Mouse (Mus musculus) forebrain, embryonic 14.5 days (tissue): ENCODE results near the gene Gcc2. TPM values are rescaled to one million over a fixed set of nuclear protein-coding genes. Genes with fewer than 3 reads are reported as not detected.
"Not testable (repeated sequence)": the region's sequence is repeated elsewhere in the genome, so short reads cannot be mapped to it uniquely, and the experiment has no call there.

Experiments used
- ATAC-seq: fragments of 200-750 bp; cut with Nextera tagmentation; 2 replicates; pipeline ENCODE4 v1.8.0; 2017; ENCODE audit warnings: mild to moderate bottlenecking, moderate library complexity
- DNase-seq: peaks from one replicate; pipeline ENCODE4 v3.0.0-alpha.2; 2015; ENCODE audit warnings: low spot score
- H3K27ac ChIP-seq: fragments of 300-500 bp; sonication (generic); 2 replicates; pipeline ENCODE4 v1.5.1; 2014; ENCODE audit warnings: low read depth, mild to moderate bottlenecking, control low read depth, low read length, moderate library complexity
- H3K27me3 ChIP-seq: fragments of 300-500 bp; sonication (generic); replicated peaks from 2 replicates; pipeline ENCODE4 v1.6.1; 2014; ENCODE audit warnings: low read length, control low read depth, mixed read lengths; ENCODE audit not compliant: control insufficient read depth, insufficient read depth
- H3K36me3 ChIP-seq: fragments of 300-500 bp; sonication (generic); 2 replicates; pipeline ENCODE4 v1.6.1; 2014; ENCODE audit warnings: low read length, control low read depth; ENCODE audit not compliant: control insufficient read depth, insufficient read depth
- H3K4me1 ChIP-seq: fragments of 300-500 bp; sonication (generic); 2 replicates; pipeline ENCODE4 v1.6.1; 2014; ENCODE audit warnings: antibody characterized with exemption, low read length, control low read depth; ENCODE audit not compliant: control insufficient read depth, insufficient read depth
- H3K4me2 ChIP-seq: fragments of 300-500 bp; sonication (generic); 2 replicates; pipeline ENCODE4 v1.6.1; 2014; ENCODE audit warnings: mild to moderate bottlenecking, control low read depth, low read length
- H3K4me3 ChIP-seq: fragments of 300-500 bp; sonication (generic); 2 replicates; pipeline ENCODE4 v1.5.1; 2014; ENCODE audit warnings: low read depth, low read length, control low read depth
- H3K9ac ChIP-seq: fragments of 300-500 bp; sonication (generic); 2 replicates; pipeline ENCODE4 v1.6.1; 2014; ENCODE audit warnings: mild to moderate bottlenecking, low read length, control low read depth, moderate library complexity
- H3K9me3 ChIP-seq: fragments of 300-500 bp; sonication (generic); replicated peaks from 2 replicates; pipeline ENCODE4 v1.6.1; 2016; ENCODE audit warnings: low read length, control low read depth, mixed read lengths; ENCODE audit not compliant: control insufficient read depth
- WGBS: fragments of 180-500 bp; shearing (Covaris S2); extraction: QIAGEN DNeasy Blood & Tissue Kit; methylation state at CpG from one replicate; pipeline ENCODE4 v1.1.7; 2014; 5-methylcytosine and 5-hydroxymethylcytosine counted together
- polyA plus RNA-seq: library from polyadenylated mRNA; unstranded; fragments of >200 nt; fragmentation: Nextera tagmentation; extraction: Ambion mirVana; gene quantifications from 2 replicates; pipeline ENCODE4 v1.2.1, GENCODE M21; 2014

The Gcc2 gene
- polyA plus RNA-seq, 1 experiment from 2014 or later = 56.8 TPM

GRCm38 (mm10) chr10:58236613-58237012 is 18.7 kb upstream of the Gcc2 start, which contains the start of gene Gm4981:
Gm4981 (minus strand) TSS chr10:58236701.
- Histone ChIP-seq H3K9me3 (peaks cover 11% of the 10 kb centered on the region), H3K4me3 (no peak within 1 kb of the TSS), H3K4me2 (no peak within 1 kb of the TSS), H3K27me3 (no peaks in the 10 kb centered on the region), H3K9ac (no peak within 1 kb of the TSS), H3K27ac (no peak within 1 kb of the TSS), H3K36me3 (no peaks in the 10 kb centered on the region), H3K4me1 (no peaks in the 10 kb centered on the region)
- no peak for DNase-seq
- WGBS = 90% methylated on average over 10 of the region's 10 CpGs
- no peak for ATAC-seq

GRCm38 (mm10) chr10:58238984-58239740 is 16.1 kb upstream of the Gcc2 start:
- whole genome bisulfite sequencing = 82% methylated on average over 7 of the region's 8 CpGs
- not testable (repeated sequence) for DNase-seq
- ATAC-seq = peak; percentile 65; the same call in 1 of the 2 replicates

GRCm38 (mm10) chr10:58249535-58249934 is 5.8 kb upstream of the Gcc2 start:
- DNase-seq (no peak), ATAC-seq (no peak)
- Histone ChIP-seq H3K9me3 (no peaks in the 10 kb centered on the region), H3K4me2 (no peak overlapping the region), H3K27me3 (no peaks in the 10 kb centered on the region), H3K4me1 (no peaks in the 10 kb centered on the region), H3K9ac (no peak overlapping the region), H3K27ac (no peak overlapping the region), H3K36me3 (no peaks in the 10 kb centered on the region), H3K4me3 (no peak overlapping the region)
- WGBS = 23% methylated on average over 1 of the region's 1 CpGs

More at GRCm38 (mm10) chr10:58238984-58239740, 16.1 kb upstream of the Gcc2 start:
- not testable (repeated sequence) for H3K9me3 ChIP-seq, H3K9ac ChIP-seq, H3K36me3 ChIP-seq, H3K4me1 ChIP-seq, H3K27ac ChIP-seq, H3K4me2 ChIP-seq, H3K4me3 ChIP-seq, H3K27me3 ChIP-seq

- H3K27ac ChIP-seq = no peak overlapping the region
- peak; percentile 22 for ATAC-seq
- H3K9me3 ChIP-seq = no peaks in the 10 kb centered on the region
- peak overlapping the region; percentile 76 for H3K4me3 ChIP-seq
- peak overlapping the region; percentile 87 for H3K9ac ChIP-seq
- H3K4me1 ChIP-seq = peaks cover 4% of the 10 kb centered on the region; the same call in 1 of the 2 replicates
- H3K36me3 ChIP-seq = peaks cover 9% of the 10 kb centered on the region
- no peaks in the 10 kb centered on the region for H3K27me3 ChIP-seq
- WGBS = 30% methylated on average over 6 of the region's 6 CpGs
- peak; percentile 16 for DNase-seq
- H3K4me2 ChIP-seq = peak overlapping the region; percentile 57
Observed at GRCm38 (mm10) chr10:58254635-58255175, 592 bp upstream of the Gcc2 start.

GRCm38 (mm10) chr10:58255954-58256353 is 657 bp downstream of the Gcc2 start:
- no peaks in the 10 kb centered on the region for H3K27me3 ChIP-seq
- DNase-seq (peak; percentile 8), ATAC-seq (no peak)
- no peak overlapping the region for H3K27ac ChIP-seq
- peak overlapping the region; percentile 57 for H3K4me2 ChIP-seq
- H3K4me3 ChIP-seq = peak overlapping the region; percentile 76
- H3K9ac ChIP-seq = peak overlapping the region; percentile 87
- H3K9me3 ChIP-seq = no peaks in the 10 kb centered on the region
- 8% methylated on average over 4 of the region's 4 CpGs for WGBS
- H3K4me1 ChIP-seq = peaks cover 4% of the 10 kb centered on the region; the same call in 1 of the 2 replicates
- peaks cover 17% of the 10 kb centered on the region for H3K36me3 ChIP-seq

GRCm38 (mm10) chr10:58258466-58258865 is 3.2 kb downstream of the Gcc2 start:
- 82% methylated on average over 5 of the region's 5 CpGs for WGBS
- peaks cover 35% of the 10 kb centered on the region for H3K36me3 ChIP-seq
- H3K27ac ChIP-seq = no peak overlapping the region
- no peaks in the 10 kb centered on the region for H3K27me3 ChIP-seq
- H3K4me3 ChIP-seq = no peak overlapping the region
- H3K9me3 ChIP-seq = no peaks in the 10 kb centered on the region
- DNase-seq = peak; percentile 10
- H3K4me1 ChIP-seq = peaks cover 4% of the 10 kb centered on the region; the same call in 1 of the 2 replicates
- ATAC-seq = no peak
- no peak overlapping the region for H3K9ac ChIP-seq
- no peak overlapping the region for H3K4me2 ChIP-seq

- WGBS = 93% methylated on average over 7 of the region's 7 CpGs
Observed at GRCm38 (mm10) chr10:58282238-58282637, 26.9 kb downstream of the Gcc2 start.

GRCm38 (mm10) chr10:58290742-58291141 is 35.4 kb downstream of the Gcc2 start:
- H3K27me3 ChIP-seq = no peaks in the 10 kb centered on the region
- H3K9ac ChIP-seq = no peak overlapping the region
- peaks cover 87% of the 10 kb centered on the region for H3K36me3 ChIP-seq
- no peak overlapping the region for H3K4me2 ChIP-seq
- WGBS = 88% methylated on average over 3 of the region's 3 CpGs
- ATAC-seq (no peak), DNase-seq (no peak)
- no peaks in the 10 kb centered on the region for H3K4me1 ChIP-seq
- H3K9me3 ChIP-seq = no peaks in the 10 kb centered on the region
- H3K4me3 ChIP-seq = no peak overlapping the region
- H3K27ac ChIP-seq = no peak overlapping the region

More at GRCm38 (mm10) chr10:58282238-58282637, 26.9 kb downstream of the Gcc2 start:
- H3K9me3 ChIP-seq = no peaks in the 10 kb centered on the region
- DNase-seq (no peak), ATAC-seq (no peak)
- H3K9ac ChIP-seq = no peak overlapping the region
- H3K36me3 ChIP-seq = peaks cover 60% of the 10 kb centered on the region
- H3K4me2 ChIP-seq = no peak overlapping the region
- no peak overlapping the region for H3K4me3 ChIP-seq
- H3K4me1 ChIP-seq = no peaks in the 10 kb centered on the region
- H3K27ac ChIP-seq = no peak overlapping the region
- no peaks in the 10 kb centered on the region for H3K27me3 ChIP-seq

GRCm38 (mm10) chr10:58294246-58294645 is 38.9 kb downstream of the Gcc2 start:
- Histone ChIP-seq H3K27me3 (no peaks in the 10 kb centered on the region), H3K4me2 (no peak overlapping the region), H3K9ac (no peak overlapping the region), H3K4me3 (no peak overlapping the region), H3K4me1 (no peaks in the 10 kb centered on the region), H3K36me3 (peaks cover 88% of the 10 kb centered on the region), H3K27ac (no peak overlapping the region), H3K9me3 (no peaks in the 10 kb centered on the region)
- 98% methylated on average over 3 of the region's 3 CpGs for WGBS
- DNase-seq = no peak
- no peak for ATAC-seq
